ENCODE assay signal across 8 mouse cellular contexts in genomic region chr15:80288036-80288435, GRCm38 (mm10). TPM values are rescaled to one million over a fixed set of nuclear protein-coding genes. Genes with fewer than 3 reads are reported as not detected.
DNase-seq lines count a peak whose midpoint lies in the region; ATAC-seq lines count a peak whose summit lies in the region.

No protein-coding gene starts in this region.

- no peaks in the 10 kb centered on the region for H3K9me3 ChIP-seq in forebrain, embryonic 16.5 days (ENCODE audit: control insufficient read depth, low read length)
- no peaks in the 10 kb centered on the region for H3K9me3 ChIP-seq in midbrain, embryonic 13.5 days

- no peak overlapping the region for H3K27ac ChIP-seq in forebrain, embryonic 16.5 days (ENCODE audit: low read length)
- H3K27ac ChIP-seq in midbrain, embryonic 13.5 days: no peak overlapping the region

- H3K4me2 ChIP-seq in forebrain, embryonic 16.5 days (ENCODE audit: low read length): peak overlapping the region; percentile 91
- H3K4me2 ChIP-seq in midbrain, embryonic 13.5 days (replicated peaks): peak overlapping the region; percentile 86

- peak; percentile 26 for DNase-seq in layer of hippocampus, postnatal 36 days
- DNase-seq in layer of hippocampus, postnatal 14 days (ENCODE audit: low spot score in 2 of 2): no peak
- DNase-seq in cerebellum, postnatal 10 days: peak; percentile 69 to 70
- DNase-seq in testis, postnatal 10 days (ENCODE audit: low spot score): no peak
- DNase-seq in thymus, postnatal 14 days: no peak
- no peak for DNase-seq in spleen, postnatal 4 days (ENCODE audit: low spot score in 2 of 2)

- under 1% methylated on average over 23 of the region's 23 CpGs for WGBS in forebrain, embryonic 16.5 days
- WGBS in midbrain, embryonic 13.5 days: 0% methylated on average over 23 of the region's 23 CpGs

- H3K9ac ChIP-seq in forebrain, embryonic 16.5 days (replicated peaks; ENCODE audit: low read depth, low read length): peak overlapping the region; percentile 67
- H3K9ac ChIP-seq in midbrain, embryonic 13.5 days (replicated peaks): peak overlapping the region; percentile 68

- H3K4me3 ChIP-seq in forebrain, embryonic 16.5 days (replicated peaks; ENCODE audit: low read length): peak overlapping the region; percentile 62
- peak overlapping the region; percentile 57 for H3K4me3 ChIP-seq in midbrain, embryonic 13.5 days (replicated peaks)

- H3K27me3 ChIP-seq in forebrain, embryonic 16.5 days (replicated peaks; ENCODE audit: control insufficient read depth, insufficient read depth, low read length): peaks cover 37% of the 10 kb centered on the region
- peaks cover 72% of the 10 kb centered on the region for H3K27me3 ChIP-seq in midbrain, embryonic 13.5 days

- no peak for ATAC-seq in forebrain, embryonic 16.5 days
- no peak for ATAC-seq in midbrain, embryonic 13.5 days

- H3K4me1 ChIP-seq in forebrain, embryonic 16.5 days (replicated peaks; ENCODE audit: control insufficient read depth, insufficient read depth, low read length): peaks cover 6% of the 10 kb centered on the region
- peaks cover 43% of the 10 kb centered on the region for H3K4me1 ChIP-seq in midbrain, embryonic 13.5 days (replicated peaks)

- no peaks in the 10 kb centered on the region for H3K36me3 ChIP-seq in forebrain, embryonic 16.5 days (ENCODE audit: control insufficient read depth, insufficient read depth)
- no peaks in the 10 kb centered on the region for H3K36me3 ChIP-seq in midbrain, embryonic 13.5 days

RNA-seq across cellular contexts. Expression of gene Cacna1i, which starts 1.0 kb away (rescaled TPM):
- total RNA-seq in layer of hippocampus, postnatal 36 days (2021): 10 to 100 TPM; 43.0 to 43.8 TPM
- 10 to 100 TPM; 40.5 to 45.5 TPM for total RNA-seq in layer of hippocampus, postnatal 14 days (2021)
- 0.42 and 0.60 TPM in 2 replicates for polyA plus RNA-seq in forebrain, embryonic 16.5 days (2015; fragmentation: Nextera tagmentation; extraction: Ambion mirVana)
- 0.32 and 0.50 TPM in 2 replicates for polyA plus RNA-seq in midbrain, embryonic 13.5 days (2015; fragmentation: Nextera tagmentation; extraction: Ambion mirVana)

RNA-seq across cellular contexts. Expression of gene Rps19bp1, which starts 23.9 kb away (rescaled TPM):
- total RNA-seq in layer of hippocampus, postnatal 36 days (2021): 10 to 100 TPM; 35.8 to 37.5 TPM
- 10 to 100 TPM; 32.0 to 33.0 TPM for total RNA-seq in layer of hippocampus, postnatal 14 days (2021)
- 60.6 and 65.5 TPM in 2 replicates for polyA plus RNA-seq in forebrain, embryonic 16.5 days (2015; fragmentation: Nextera tagmentation; extraction: Ambion mirVana)
- polyA plus RNA-seq in midbrain, embryonic 13.5 days (2015; fragmentation: Nextera tagmentation; extraction: Ambion mirVana): 72.9 and 77.8 TPM in 2 replicates

RNA-seq across cellular contexts. Expression of gene Atf4, which starts 33.1 kb away (rescaled TPM):
- 10 to 100 TPM; 94.7 to 95.9 TPM for total RNA-seq in layer of hippocampus, postnatal 36 days (2021)
- 10 to 100 TPM; 96.2 to 96.4 TPM for total RNA-seq in layer of hippocampus, postnatal 14 days (2021)
- polyA plus RNA-seq in forebrain, embryonic 16.5 days (2015; fragmentation: Nextera tagmentation; extraction: Ambion mirVana): 122 and 139 TPM in 2 replicates
- polyA plus RNA-seq in midbrain, embryonic 13.5 days (2015; fragmentation: Nextera tagmentation; extraction: Ambion mirVana): 133 and 134 TPM in 2 replicates

RNA-seq across cellular contexts. Expression of gene AC140267.1, which starts 52.4 kb away (rescaled TPM):
- 10 to 100 TPM; 12.5 to 21.9 TPM for total RNA-seq in layer of hippocampus, postnatal 36 days (2021)
- total RNA-seq in layer of hippocampus, postnatal 14 days (2021): 10 to 100 TPM; 11.0 to 22.8 TPM
- polyA plus RNA-seq in forebrain, embryonic 16.5 days (2015; fragmentation: Nextera tagmentation; extraction: Ambion mirVana): 4.1 TPM in 1 of 2 replicates, not detected in the other
- polyA plus RNA-seq in midbrain, embryonic 13.5 days (2015; fragmentation: Nextera tagmentation; extraction: Ambion mirVana): not detected in 2 replicates

RNA-seq across cellular contexts. Expression of gene Mief1, which starts 54.2 kb away (rescaled TPM):
- 10 to 100 TPM; 30.8 to 32.4 TPM for total RNA-seq in layer of hippocampus, postnatal 36 days (2021)
- total RNA-seq in layer of hippocampus, postnatal 14 days (2021): 10 to 100 TPM; 35.4 to 36.2 TPM
- polyA plus RNA-seq in forebrain, embryonic 16.5 days (2015; fragmentation: Nextera tagmentation; extraction: Ambion mirVana): 42.7 and 42.9 TPM in 2 replicates
- 42.2 and 43.8 TPM in 2 replicates for polyA plus RNA-seq in midbrain, embryonic 13.5 days (2015; fragmentation: Nextera tagmentation; extraction: Ambion mirVana)

Comparison
In these comparisons a context has a peak if more than half of its experiments do, and no peak if none do; other contexts are left out.
1. DNase-seq: peak in layer of hippocampus, postnatal 36 days (2 of 2) and cerebellum, postnatal 10 days (2 of 2); none in layer of hippocampus, postnatal 14 days (0 of 2), testis, postnatal 10 days (single experiment), thymus, postnatal 14 days (single experiment) and spleen, postnatal 4 days (0 of 2).